Mouse (Mus musculus) brain, adult 2 months (tissue): ENCODE measurements around the gene Dcaf1.
A peak's percentile ranks its signal among the peaks of the same experiment; 100 is the strongest.

Experiments
- DNase-seq: peaks from one replicate; pipeline ENCODE4 v3.0.0; 2011; ENCODE audit warnings: low read depth, low spot score

Dcaf1 gene

GRCm38 (mm10) chr9:106821618-106822380 is at the start of gene Dcaf1:
TSS of gene Dcaf1 (plus strand) at chr9:106821874.
- DNase-seq, result peak; percentile 100

- no peak for DNase-seq
Observed at GRCm38 (mm10) chr9:106776116-106776515, 45.6 kb upstream of the Dcaf1 start.

GRCm38 (mm10) chr9:106777423-106777822 is 44.3 kb upstream of the Dcaf1 start:
- no peak for DNase-seq

- no peak for DNase-seq
Observed at GRCm38 (mm10) chr9:106778319-106778718, 43.4 kb upstream of the Dcaf1 start.

- no peak for DNase-seq
Observed at GRCm38 (mm10) chr9:106780086-106780485, 41.6 kb upstream of the Dcaf1 start.

GRCm38 (mm10) chr9:106783554-106783953 is 38.1 kb upstream of the Dcaf1 start:
- no peak for DNase-seq

- DNase-seq, result no peak
Observed at GRCm38 (mm10) chr9:106785206-106785605, 36.5 kb upstream of the Dcaf1 start.

GRCm38 (mm10) chr9:106787979-106788811 is 33.5 kb upstream of the Dcaf1 start:
- peak; percentile 44 for DNase-seq

GRCm38 (mm10) chr9:106788812-106789321 is 32.8 kb upstream of the Dcaf1 start, which contains the start of gene Rad54l2:
TSS of gene Rad54l2 (minus strand) at chr9:106789194.
- DNase-seq, result peak; percentile 94

GRCm38 (mm10) chr9:106789363-106789762 is 32.3 kb upstream of the Dcaf1 start:
- no peak for DNase-seq

- DNase-seq, result no peak
Observed at GRCm38 (mm10) chr9:106790831-106791230, 30.8 kb upstream of the Dcaf1 start.

- no peak for DNase-seq
Observed at GRCm38 (mm10) chr9:106806503-106806902, 15.2 kb upstream of the Dcaf1 start.

- DNase-seq, result no peak
Observed at GRCm38 (mm10) chr9:106818191-106818590, 3.5 kb upstream of the Dcaf1 start.

GRCm38 (mm10) chr9:106819201-106819600 is 2.5 kb upstream of the Dcaf1 start:
- peak; percentile 33 for DNase-seq

GRCm38 (mm10) chr9:106821050-106821617 is 540 bp upstream of the Dcaf1 start:
- peak; percentile 5 for DNase-seq

GRCm38 (mm10) chr9:106822381-106823104 is 869 bp downstream of the Dcaf1 start:
- DNase-seq, result peak; percentile 82

GRCm38 (mm10) chr9:106840569-106840968 is 18.9 kb downstream of the Dcaf1 start:
- DNase-seq, result peak; percentile 12

- DNase-seq, result no peak
Observed at GRCm38 (mm10) chr9:106842800-106843199, 21.1 kb downstream of the Dcaf1 start.

- DNase-seq, result no peak
Observed at GRCm38 (mm10) chr9:106856664-106857063, 35.0 kb downstream of the Dcaf1 start.

GRCm38 (mm10) chr9:106858036-106858435 is 36.4 kb downstream of the Dcaf1 start:
- no peak for DNase-seq

- DNase-seq, result no peak
Observed at GRCm38 (mm10) chr9:106874216-106874615, 52.5 kb downstream of the Dcaf1 start.
